Mouse (Mus musculus) cerebellum, adult 2 months (tissue): Measurements from ENCODE around the gene Rpl23a.

ENCODE experiments used
- CTCF ChIP-seq: fragments of 200-500 bp; IDR thresholded peaks from 2 replicates; pipeline ENCODE4 v1.5.1; 2011; ENCODE audit warnings: low read depth, mild to moderate bottlenecking, control low read depth, low read length, moderate library complexity, borderline replicate concordance; ENCODE audit not compliant: insufficient read depth
- POLR2A ChIP-seq: fragments of 200-500 bp; IDR thresholded peaks from 2 replicates; pipeline ENCODE4 v1.6.1; 2011; ENCODE audit warnings: low read length, control low read depth, borderline replicate concordance; ENCODE audit not compliant: insufficient read depth

DNA sequence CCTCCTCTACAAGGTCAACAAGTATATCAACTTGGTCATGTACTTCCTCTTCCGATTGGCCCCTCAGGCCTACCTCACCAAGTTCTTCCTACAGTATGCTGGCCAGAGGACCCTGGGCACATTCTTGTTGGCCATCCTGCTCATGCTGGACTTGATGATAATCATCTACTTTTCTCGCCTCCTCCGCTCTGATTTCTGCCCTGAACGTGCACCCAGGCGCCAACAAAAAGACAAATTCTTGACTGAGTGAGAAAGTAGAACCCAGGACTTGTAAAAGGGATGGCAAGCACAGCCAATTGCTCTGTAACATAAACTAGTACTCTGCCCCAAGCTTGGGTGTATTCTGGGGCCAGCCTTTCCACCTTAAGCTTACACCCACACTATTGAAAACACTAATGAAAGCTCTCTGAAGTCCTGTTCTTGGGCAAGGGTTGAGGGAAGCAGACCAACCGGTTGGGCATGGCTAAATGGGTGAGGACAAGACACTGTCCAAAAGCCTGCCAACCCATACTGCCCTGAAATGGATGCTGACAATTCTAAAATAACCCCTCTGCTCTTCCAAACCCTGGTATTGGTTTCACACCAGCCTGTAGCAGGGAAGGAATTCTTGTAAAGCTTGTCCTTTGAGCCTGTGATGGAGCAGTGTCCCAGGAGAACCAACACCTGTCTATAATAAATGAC, 3.2 kb downstream of the Rpl23a start:
- TF ChIP-seq POLR2A, result no peak
- no peak for TF ChIP-seq CTCF
